Mouse (Mus musculus) spleen, embryonic (tissue): ENCODE measurements around the gene Rsu1.

Experiments used
- CTCF ChIA-PET: fragments of 350-600 bp; sonication (Branson Sonifier 250); formaldehyde crosslinking; loops from one replicate; lab custom pipeline; 2022; lab: Charles Lee

Rsu1 gene

DNA sequence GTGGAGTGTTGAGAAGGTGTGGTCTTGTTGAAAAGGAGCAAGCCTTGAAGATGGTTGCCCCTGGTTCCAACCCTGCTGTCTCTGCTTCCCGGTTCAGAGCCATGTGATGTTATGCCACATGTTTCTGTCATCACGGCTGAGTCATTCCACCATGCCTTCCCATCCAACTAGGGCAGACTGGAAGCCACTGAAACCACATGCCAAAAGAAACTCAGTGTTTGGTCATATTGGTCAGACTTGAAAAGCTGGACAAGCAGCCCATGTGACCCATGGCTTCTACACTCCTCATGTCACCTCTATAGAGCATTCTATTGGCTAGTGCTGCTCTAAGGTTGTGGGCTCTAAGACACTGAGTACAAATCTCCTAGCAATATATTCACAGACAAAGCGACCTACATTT lies 41.5 kb downstream of the Rsu1 start:
- CTCF ChIA-PET, result no interaction called here

GRCm38 (mm10) chr2:13226031-13226430 lies 45.2 kb downstream of the Rsu1 start:
- CTCF ChIA-PET, result interaction anchor here (0.7 kb wide), 1 partner anchor 239 kb away, joined by 4 read pairs; no protein-coding TSS in a partner anchor

- CTCF ChIA-PET, result interaction anchor here (0.6 kb wide), 1 partner anchor 46 kb away, joined by 3 read pairs; no protein-coding TSS in a partner anchor
Measured at GRCm38 (mm10) chr2:13224546-13224945, 46.7 kb downstream of the Rsu1 start.

DNA sequence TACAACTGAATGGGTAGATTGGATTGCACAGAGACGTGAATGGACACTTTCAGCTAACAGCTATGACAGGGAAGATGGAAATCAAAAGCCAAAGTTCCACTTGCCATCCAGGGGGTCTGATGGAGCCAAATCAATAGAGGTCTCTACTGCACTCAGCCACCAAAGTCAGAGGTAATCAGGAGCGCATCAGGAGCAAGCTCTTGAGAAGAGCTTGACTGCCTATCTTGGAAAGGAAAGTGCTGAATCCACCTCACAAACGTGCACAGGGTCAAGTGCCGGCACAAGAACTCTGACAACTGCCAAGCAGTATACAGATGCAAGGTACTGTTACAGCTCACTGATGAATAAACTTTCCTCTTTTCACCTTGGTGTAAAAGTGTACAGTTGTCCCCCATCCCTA lies 47.8 kb downstream of the Rsu1 start:
- CTCF ChIA-PET, result interaction anchor here (0.5 kb wide), 1 partner anchor 29 kb away, joined by 3 read pairs; no protein-coding TSS in a partner anchor

DNA sequence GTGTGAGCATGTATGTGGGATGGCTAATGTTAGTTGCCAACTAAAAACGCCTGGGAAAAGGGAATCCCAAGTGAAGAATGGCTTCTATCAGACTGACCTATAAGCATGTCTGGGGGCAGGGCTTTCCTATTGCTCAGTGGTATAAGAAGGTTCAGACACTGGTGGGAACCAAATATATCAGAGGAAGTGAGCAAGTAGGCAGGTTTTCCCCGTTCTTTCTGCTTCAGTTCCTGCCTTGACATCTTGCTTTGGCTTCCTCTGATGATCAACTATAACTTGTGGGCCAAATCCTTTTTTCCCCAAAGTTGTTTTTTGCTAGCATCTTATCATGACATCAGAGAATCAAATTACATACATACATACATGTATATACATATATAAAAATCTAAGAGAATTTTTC lies 51.1 kb downstream of the Rsu1 start:
- CTCF ChIA-PET, result no interaction called here

DNA sequence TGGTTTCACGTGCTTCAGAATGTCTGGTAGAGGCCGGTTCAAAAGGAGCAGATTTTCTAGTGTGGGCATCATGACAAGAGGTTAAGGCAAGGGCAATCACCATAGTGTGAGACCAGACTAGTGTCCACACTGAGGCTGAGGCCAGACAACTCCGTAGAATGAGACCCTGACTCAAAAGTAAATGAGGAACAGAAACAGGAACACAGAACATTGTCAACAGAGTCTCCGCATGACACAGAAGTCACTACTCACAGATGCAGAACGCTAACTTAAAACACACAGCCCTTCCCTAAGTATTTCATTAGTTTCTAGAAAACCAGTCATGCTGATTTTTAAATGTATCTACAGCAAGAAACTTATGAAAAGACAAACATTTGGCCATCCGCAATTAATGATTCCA lies 53.1 kb downstream of the Rsu1 start:
- CTCF ChIA-PET, result no interaction called here

- CTCF ChIA-PET, result no interaction called here
Measured at GRCm38 (mm10) chr2:13206825-13207224, 64.4 kb downstream of the Rsu1 start.

DNA sequence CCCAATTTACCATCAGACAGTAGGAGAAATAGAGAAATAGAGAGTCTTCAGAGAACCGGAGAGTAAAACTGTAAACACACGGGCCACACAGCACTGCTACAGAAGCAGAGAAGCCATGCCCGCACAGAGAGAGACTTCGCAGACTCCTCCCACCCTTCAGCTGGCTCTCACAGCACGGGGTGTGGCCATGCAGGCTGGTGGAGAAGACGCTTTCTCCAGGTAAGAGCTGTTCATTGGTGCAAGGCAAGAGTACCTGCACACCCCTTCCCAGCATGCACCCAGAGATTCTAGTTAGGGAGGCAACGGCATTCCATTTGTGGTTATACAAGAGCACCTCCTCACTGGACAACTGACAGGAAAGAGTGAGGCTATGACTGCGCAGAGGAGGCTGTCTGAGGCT lies 64.8 kb downstream of the Rsu1 start:
- CTCF ChIA-PET, result no interaction called here

DNA sequence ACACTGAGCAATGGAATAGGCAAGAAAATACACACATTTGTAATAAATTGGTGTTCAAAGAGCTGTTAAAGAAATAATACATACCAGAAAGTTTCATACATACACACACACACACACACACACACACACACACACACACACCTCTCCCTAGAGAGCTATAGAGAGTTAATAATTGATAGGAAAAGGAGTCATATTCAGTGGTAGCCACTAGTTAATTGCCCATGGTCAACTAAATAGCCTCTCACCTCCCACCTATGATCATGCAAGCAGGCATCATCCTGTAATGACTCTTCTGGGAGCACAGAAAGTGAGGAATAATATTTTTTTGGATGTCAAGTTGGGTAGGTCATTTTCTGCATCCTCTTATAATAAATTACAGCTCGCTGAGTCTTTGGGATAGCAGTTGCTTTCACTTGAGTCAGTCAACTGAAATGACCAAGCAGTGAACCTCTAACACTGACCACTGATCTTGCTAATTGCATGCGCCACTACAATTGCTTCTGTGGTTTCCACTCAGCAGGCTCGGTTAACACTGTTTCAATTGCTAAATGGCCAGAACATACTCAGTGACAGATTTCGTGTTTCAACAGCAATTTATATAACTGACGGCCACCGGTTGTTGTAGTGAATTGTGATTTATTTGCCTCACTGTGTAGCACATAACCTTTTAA lies 68.3 kb downstream of the Rsu1 start:
- CTCF ChIA-PET, result no interaction called here

DNA sequence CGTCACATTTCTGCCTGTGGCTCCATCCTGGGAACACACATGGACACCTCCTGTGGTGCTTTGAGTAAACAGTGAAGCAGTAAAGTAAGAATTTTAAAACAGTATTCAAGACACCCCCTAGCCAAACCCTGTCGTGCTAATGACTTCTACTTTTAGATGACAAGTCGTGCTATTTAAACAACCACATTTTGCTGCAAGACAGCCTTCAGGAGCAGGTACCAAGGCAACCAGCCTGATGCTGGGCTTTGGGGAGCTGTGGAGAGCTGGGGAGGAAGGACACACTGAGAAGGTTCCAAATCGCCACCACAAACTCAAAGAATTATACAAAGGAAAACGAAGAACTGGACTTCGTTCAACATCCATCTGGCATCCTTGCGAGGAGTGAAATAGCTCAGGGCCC lies 71.5 kb downstream of the Rsu1 start:
- CTCF ChIA-PET, result interaction anchor here (0.7 kb wide), 1 partner anchor 1474 kb away, joined by 3 read pairs; no protein-coding TSS in a partner anchor

DNA sequence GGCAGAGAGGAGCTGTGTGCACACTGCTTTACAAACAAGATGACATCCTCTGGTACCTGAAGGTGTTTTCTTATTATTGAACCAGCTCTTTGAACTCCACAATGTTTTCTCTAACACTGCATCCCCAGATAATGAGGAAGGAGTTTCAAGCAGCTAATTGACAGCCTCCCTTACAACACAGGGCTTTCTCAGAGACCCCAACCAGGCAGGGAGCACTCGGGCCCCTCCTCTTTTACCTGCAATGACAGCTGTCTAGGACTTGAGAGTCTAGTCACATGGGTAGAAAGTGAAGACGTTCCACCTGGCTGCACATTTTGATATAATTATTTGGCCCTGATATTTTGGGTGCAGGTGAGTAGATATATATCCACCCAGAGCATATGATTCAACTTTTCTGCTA lies 72.2 kb downstream of the Rsu1 start:
- CTCF ChIA-PET, result no interaction called here

DNA sequence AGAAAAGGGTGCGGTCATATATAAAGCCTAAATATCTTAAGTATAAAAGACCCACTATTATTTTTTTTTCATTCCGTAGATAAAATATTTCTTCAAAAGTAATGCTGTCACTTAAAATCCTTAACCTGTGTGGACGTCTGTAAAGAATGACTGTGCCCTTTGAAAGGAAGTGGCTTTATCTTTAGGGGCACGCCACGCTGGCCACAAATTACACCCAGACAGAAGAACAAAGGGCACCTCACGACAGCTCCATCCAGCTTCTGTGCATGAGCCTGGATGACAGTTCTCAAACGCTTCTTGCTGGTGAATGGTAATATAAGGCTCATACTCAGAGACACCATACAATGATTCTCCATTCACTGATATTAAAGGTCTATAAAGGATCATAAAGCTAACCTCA lies 75.7 kb downstream of the Rsu1 start:
- CTCF ChIA-PET, result no interaction called here

- CTCF ChIA-PET, result interaction anchor here (0.6 to 0.9 kb wide), 5 partner anchors 9 to 1982 kb away, joined by 3 to 8 read pairs (median 5); no protein-coding TSS in a partner anchor
Measured at GRCm38 (mm10) chr2:13192157-13192556, 79.1 kb downstream of the Rsu1 start.

DNA sequence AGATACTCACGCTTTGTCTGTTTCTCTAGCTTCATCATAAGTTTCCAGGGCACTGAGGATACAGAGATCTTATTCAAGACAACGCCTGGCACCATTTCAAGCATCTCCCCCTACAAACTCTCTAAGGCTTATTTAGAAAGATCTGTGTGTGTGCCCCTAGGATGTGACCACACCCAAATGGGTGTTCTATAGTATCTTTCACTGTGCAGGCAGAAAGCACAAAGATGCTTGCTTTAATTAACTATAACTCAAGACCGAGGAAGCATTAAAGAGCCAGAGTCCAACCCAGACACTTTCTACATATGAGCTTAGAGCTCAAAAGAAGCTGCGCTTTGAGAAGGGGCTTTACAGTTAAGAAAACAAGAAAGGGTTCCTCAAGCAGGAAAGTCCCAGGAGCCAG lies 80.4 kb downstream of the Rsu1 start:
- CTCF ChIA-PET, result interaction anchor here (0.9 kb wide), 1 partner anchor 17 kb away, joined by 6 read pairs; no protein-coding TSS in a partner anchor

- CTCF ChIA-PET, result interaction anchor here (0.6 to 0.7 kb wide), 2 partner anchors 25 to 1271 kb away, joined by 3 to 10 read pairs; no protein-coding TSS in a partner anchor
Measured at GRCm38 (mm10) chr2:13188831-13189495, 82.3 kb downstream of the Rsu1 start.

GRCm38 (mm10) chr2:13183124-13183523 lies 88.1 kb downstream of the Rsu1 start:
- CTCF ChIA-PET, result interaction anchor here (0.5 kb wide), 1 partner anchor 9 kb away, joined by 3 read pairs; no protein-coding TSS in a partner anchor

DNA sequence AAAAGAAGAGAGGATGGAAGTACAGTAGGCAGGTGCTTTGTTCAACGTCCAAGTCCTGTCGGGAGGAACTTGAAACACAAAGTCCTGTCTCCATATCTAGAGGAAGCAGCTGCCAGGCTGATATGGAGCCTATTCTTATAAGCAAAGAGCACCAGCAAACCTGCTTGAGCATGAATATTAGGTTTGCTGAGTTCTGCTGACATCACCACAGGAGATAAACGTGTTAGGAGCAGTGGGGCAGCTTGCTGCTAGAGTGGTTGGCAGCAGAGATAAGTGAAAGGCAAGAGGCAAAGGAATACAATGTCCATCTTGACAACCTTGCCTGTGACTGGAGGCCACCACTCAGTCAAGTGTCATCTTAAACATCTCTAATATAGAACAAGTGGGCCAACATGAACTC lies 89.3 kb downstream of the Rsu1 start:
- CTCF ChIA-PET, result interaction anchor here (0.7 kb wide), 1 partner anchor 250 kb away, joined by 12 read pairs; no protein-coding TSS in a partner anchor

DNA sequence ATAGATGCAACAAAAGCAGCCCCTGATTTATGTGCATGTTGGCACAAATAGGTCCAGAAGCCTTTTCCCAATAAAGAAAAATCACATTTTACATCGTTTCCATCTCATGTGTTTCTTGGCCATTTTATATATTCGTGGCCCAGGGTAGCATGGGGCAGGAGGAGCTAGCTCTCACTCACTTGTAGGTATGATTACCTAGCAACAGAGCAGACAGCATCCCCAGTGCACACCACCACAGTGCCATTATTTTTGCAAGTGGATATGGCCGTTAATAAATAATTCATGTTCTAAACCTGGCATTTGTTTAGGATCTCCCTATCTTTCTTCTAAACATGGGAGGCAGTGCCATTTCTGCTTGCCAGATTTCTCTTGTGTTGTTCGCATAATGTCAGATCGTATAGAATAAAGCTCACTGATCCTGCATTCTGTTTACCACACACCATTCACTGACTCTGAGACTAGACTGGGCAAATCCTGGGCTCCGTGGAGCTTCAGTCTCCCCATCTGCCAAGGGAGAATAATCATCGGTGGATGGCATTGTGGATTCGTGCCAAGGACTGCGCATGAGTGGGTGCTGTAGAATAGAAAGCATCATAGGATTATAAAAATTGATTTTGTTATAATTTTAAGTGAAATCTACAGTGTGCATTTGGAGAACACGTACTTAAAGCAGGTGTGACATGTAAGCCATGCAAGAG lies 93.4 kb downstream of the Rsu1 start:
- CTCF ChIA-PET, result no interaction called here

GRCm38 (mm10) chr2:13176304-13176620 lies 95.0 kb downstream of the Rsu1 start:
- CTCF ChIA-PET, result no interaction called here

- CTCF ChIA-PET, result no interaction called here
Measured at GRCm38 (mm10) chr2:13175536-13176303, 95.5 kb downstream of the Rsu1 start.

DNA sequence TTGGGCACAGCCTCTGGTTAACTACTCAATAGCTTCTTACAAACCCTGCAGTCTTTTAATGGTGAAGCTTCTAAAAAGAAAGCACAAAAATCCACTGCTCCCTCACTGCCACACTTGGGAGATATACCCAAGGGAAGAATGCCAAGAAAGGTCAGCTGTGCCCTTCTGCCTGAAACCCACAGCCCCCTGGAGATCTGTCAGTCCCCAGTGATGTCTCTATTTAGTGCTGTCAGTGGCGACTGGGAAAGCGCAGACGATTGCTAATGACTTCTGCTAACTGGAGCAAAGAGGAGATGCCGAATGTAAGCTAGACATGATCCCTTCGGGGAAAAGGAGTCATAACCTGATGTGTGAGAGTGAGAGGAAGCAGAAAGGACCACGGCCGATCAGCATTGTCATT lies 96.8 kb downstream of the Rsu1 start:
- CTCF ChIA-PET, result interaction anchor here (0.7 kb wide), 1 partner anchor 18 kb away, joined by 3 read pairs; no protein-coding TSS in a partner anchor
